In genomic region chr3:48608933-48609332, GRCm38 (mm10) we compare ENCODE assay signal across 23 mouse cellular contexts.
DNase-seq lines count a peak whose midpoint lies in the region; ATAC-seq and TF ChIP-seq lines count a peak whose summit lies in the region.
"Had no signal": no experiment of that assay in that cellular context is flagged by ENCODE, and none has a peak within 500 bp of the region (broad histone marks: within the 10 kb centered on the region; RNA-seq: fewer than 3 reads in every experiment).

No protein-coding gene starts in this region.

- in situ Hi-C loops in ES-E14 (cut with MboI; ENCODE audit: low sequenced_read_pairs in 2 of 2, unreplicated experiment in 2 of 2), result no loop called here

- ATAC-seq in activated CD4-positive, CD25-positive, alpha-beta regulatory T cell, adult 4 months, result no peak
- ATAC-seq: forebrain, embryonic 13.5 days; forebrain, embryonic 15.5 days had no signal

- H3K9me3 ChIP-seq in ES-E14 (ENCODE audit: control insufficient read depth, insufficient read depth, low read depth, low read length), result no peaks in the 10 kb centered on the region
- H3K9me3 ChIP-seq: embryonic facial prominence, embryonic 13.5 days; embryonic facial prominence, embryonic 15.5 days; forebrain, embryonic 10.5 days; forebrain, embryonic 13.5 days; forebrain, embryonic 15.5 days had no signal

- H3K4me3 ChIP-seq in ES-E14 (ENCODE audit: insufficient read depth in 1 of 2, low read depth in 1 of 2, low read length in 2 of 2, poor library complexity in 1 of 2, severe bottlenecking in 1 of 2), result no peak overlapping the region
- H3K4me3 ChIP-seq: embryonic facial prominence, embryonic 13.5 days; embryonic facial prominence, embryonic 15.5 days; erythroblast, embryonic 14.5 days; forebrain, embryonic 10.5 days; forebrain, embryonic 13.5 days; forebrain, embryonic 15.5 days had no signal

- H3K9ac ChIP-seq in ES-E14 (ENCODE audit: insufficient read depth, low read depth, low read length, poor library complexity, severe bottlenecking), result no peak overlapping the region
- H3K9ac ChIP-seq: embryonic facial prominence, embryonic 13.5 days; embryonic facial prominence, embryonic 15.5 days; forebrain, embryonic 13.5 days; forebrain, embryonic 15.5 days; forebrain, postnatal 0 days had no signal

- no peaks in the 10 kb centered on the region for H3K36me3 ChIP-seq in ES-E14 (ENCODE audit: control insufficient read depth, insufficient read depth, low read length, poor library complexity, severe bottlenecking)
- H3K36me3 ChIP-seq: embryonic facial prominence, embryonic 13.5 days; embryonic facial prominence, embryonic 15.5 days; forebrain, embryonic 10.5 days; forebrain, embryonic 15.5 days had no signal

- DNase-seq in ES-E14 (ENCODE audit: low read depth, low spot score), result no peak
- DNase-seq in ZHBTc4 (ENCODE audit: low read depth, low spot score), result peak; percentile 35
- DNase-seq in testis, postnatal 10 days (ENCODE audit: low spot score), result peak; percentile 50
- no peak for DNase-seq in urinary bladder, postnatal 25 days (ENCODE audit: low spot score)
- no peak for DNase-seq in gastrocnemius, adult 8-10 months (ENCODE audit: low spot score in 2 of 2)
- no peak for DNase-seq in lung, postnatal 25 days (ENCODE audit: low spot score)
- DNase-seq: adrenal gland, adult 8-10 months; adrenal gland, postnatal 14 days; adrenal gland, postnatal 36 days; cerebellum, adult 18-20 months; cerebellum, adult 8-10 months; cerebellum, adult 9-11 months; cerebellum, postnatal 14 days; cerebellum, postnatal 36 days; embryo, embryonic 11 days; forebrain, postnatal 0 days had no signal

- no peak overlapping the region for H3K27ac ChIP-seq in ES-E14 (ENCODE audit: insufficient read depth, low read depth, low read length, poor library complexity, severe bottlenecking)
- H3K27ac ChIP-seq: embryonic facial prominence, embryonic 13.5 days; embryonic facial prominence, embryonic 15.5 days; forebrain, embryonic 10.5 days; forebrain, embryonic 13.5 days; forebrain, embryonic 15.5 days had no signal

- H3K4me1 ChIP-seq in ES-E14 (ENCODE audit: control insufficient read depth in 2 of 2, insufficient read depth in 2 of 2, low read length in 2 of 2, poor library complexity in 1 of 2), result no peaks in the 10 kb centered on the region
- H3K4me1 ChIP-seq: embryonic facial prominence, embryonic 13.5 days; embryonic facial prominence, embryonic 15.5 days; forebrain, embryonic 15.5 days had no signal

TF ChIP-seq in ES-E14, 5 proteins besides CTCF, POLR2A, EP300 and RAD21:
- no peak for TF ChIP-seq HCFC1 (IDR thresholded peaks at IDR 0.05; ENCODE audit: borderline replicate concordance, insufficient read depth, low read length)
- TF ChIP-seq CHD2 (IDR thresholded peaks at IDR 0.05; ENCODE audit: low read depth, low read length), result peak; percentile 78

Comparison
In these comparisons a context has a peak if more than half of its experiments do, and no peak if none do; other contexts are left out.
1. DNase-seq: peak in ZHBTc4 (single experiment) and testis, postnatal 10 days (single experiment); none in ES-E14 (single experiment), urinary bladder, postnatal 25 days (single experiment), gastrocnemius, adult 8-10 months (0 of 2) and lung, postnatal 25 days (single experiment).